Mouse (Mus musculus) adrenal gland, adult (tissue): ENCODE data around the gene Htr6.

Experiments
- DNase-seq, 2 experiments: peaks; one replicate each; pipeline ENCODE4 v3.0.0; 2022 to 2023; ENCODE audit warnings: low spot score in 1 of 2; ENCODE audit not compliant: inconsistent age in 2 of 2

Htr6 gene

GRCm38 (mm10) chr4:139052796-139053195 is 22.6 kb downstream of the Htr6 start:
- DNase-seq = no peak

GRCm38 (mm10) chr4:139048518-139048917 is 26.9 kb downstream of the Htr6 start:
- no peak for DNase-seq

GRCm38 (mm10) chr4:139046354-139046753 is 29.0 kb downstream of the Htr6 start:
- DNase-seq = no peak

- no peak for DNase-seq
These were observed 30.8 kb downstream of the Htr6 start for GRCm38 (mm10) chr4:139044566-139044965.

GRCm38 (mm10) chr4:139043600-139043999 is 31.8 kb downstream of the Htr6 start:
- no peak for DNase-seq

- no peak for DNase-seq
These were observed 32.8 kb downstream of the Htr6 start for GRCm38 (mm10) chr4:139042611-139043010.

- peak in 1 of 2 experiments; percentile 31 for DNase-seq
These were observed 35.1 kb downstream of the Htr6 start for GRCm38 (mm10) chr4:139040084-139040839.

GRCm38 (mm10) chr4:139037795-139038607 is 37.4 kb downstream of the Htr6 start:
- peak; percentile 60 to 85 for DNase-seq

- no peak for DNase-seq
These were observed 39.6 kb downstream of the Htr6 start for GRCm38 (mm10) chr4:139035799-139036198.

- DNase-seq = no peak
These were observed 40.4 kb downstream of the Htr6 start for GRCm38 (mm10) chr4:139034942-139035341.

- no peak for DNase-seq
These were observed 40.8 kb downstream of the Htr6 start for GRCm38 (mm10) chr4:139034540-139034939.

- no peak for DNase-seq
These were observed 41.4 kb downstream of the Htr6 start for GRCm38 (mm10) chr4:139034010-139034367.

- DNase-seq = no peak
These were observed 41.9 kb downstream of the Htr6 start for GRCm38 (mm10) chr4:139033263-139034009.

GRCm38 (mm10) chr4:139032521-139032920 is 42.8 kb downstream of the Htr6 start:
- DNase-seq = no peak

GRCm38 (mm10) chr4:139030675-139031074 is 44.7 kb downstream of the Htr6 start:
- DNase-seq = no peak

GRCm38 (mm10) chr4:139024379-139024778 is 51.0 kb downstream of the Htr6 start:
- DNase-seq = peak in 1 of 2 experiments; percentile 48

GRCm38 (mm10) chr4:139020385-139020784 is 55.0 kb downstream of the Htr6 start:
- peak; percentile 46 to 76 for DNase-seq

GRCm38 (mm10) chr4:139019413-139019812 is 56.0 kb downstream of the Htr6 start:
- no peak for DNase-seq

- DNase-seq = no peak
These were observed 56.4 kb downstream of the Htr6 start for GRCm38 (mm10) chr4:139018976-139019375.

GRCm38 (mm10) chr4:139018388-139018787 is 57.0 kb downstream of the Htr6 start:
- DNase-seq = no peak

GRCm38 (mm10) chr4:139014793-139015192 is 60.6 kb downstream of the Htr6 start:
- DNase-seq = no peak
